Mouse (Mus musculus): ENCODE data around the gene C530008M17Rik.
"Not testable (repeated sequence)": the region's sequence is repeated elsewhere in the genome, so short reads cannot be mapped to it uniquely, and the experiment has no call there.

DNA sequence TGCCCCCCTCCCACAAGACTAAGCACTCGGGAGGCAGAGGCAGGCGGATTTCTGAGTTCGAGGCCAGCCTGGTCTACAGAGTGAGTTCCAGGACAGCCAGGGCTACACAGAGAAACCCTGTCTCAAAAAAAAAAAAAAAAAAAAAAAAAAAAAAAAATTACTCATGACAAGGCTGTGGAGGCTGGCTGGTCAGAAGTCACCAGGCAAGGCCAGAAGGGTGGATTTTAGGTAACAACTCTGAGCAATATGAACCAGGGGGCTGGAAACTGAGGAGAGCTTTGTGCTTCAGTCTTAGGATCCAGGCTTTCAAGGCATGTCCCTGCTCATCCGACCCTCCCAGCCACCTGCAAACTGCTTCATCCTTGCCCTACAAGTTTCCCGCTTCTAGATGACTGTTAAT, 256.2 kb downstream of the C530008M17Rik start:
- TF ChIP-seq EP300, CTCF (IDR thresholded peaks at IDR 0.05): not testable (repeated sequence)

Data from lung, postnatal 0 days (tissue).